Mouse (Mus musculus) kidney, postnatal 36 days (tissue): ENCODE data around the gene Gamt.
A peak's percentile ranks its signal among the peaks of the same experiment; 100 is the strongest.
"Not testable (repeated sequence)": the region's sequence is repeated elsewhere in the genome, so short reads cannot be mapped to it uniquely, and the experiment has no call there.

Experiments
- DNase-seq, 2 experiments: peaks; one replicate each; pipeline ENCODE4 v3.0.0; 2021 to 2022; ENCODE audit warnings: mixed read lengths in 2 of 2

Gamt gene

DNA sequence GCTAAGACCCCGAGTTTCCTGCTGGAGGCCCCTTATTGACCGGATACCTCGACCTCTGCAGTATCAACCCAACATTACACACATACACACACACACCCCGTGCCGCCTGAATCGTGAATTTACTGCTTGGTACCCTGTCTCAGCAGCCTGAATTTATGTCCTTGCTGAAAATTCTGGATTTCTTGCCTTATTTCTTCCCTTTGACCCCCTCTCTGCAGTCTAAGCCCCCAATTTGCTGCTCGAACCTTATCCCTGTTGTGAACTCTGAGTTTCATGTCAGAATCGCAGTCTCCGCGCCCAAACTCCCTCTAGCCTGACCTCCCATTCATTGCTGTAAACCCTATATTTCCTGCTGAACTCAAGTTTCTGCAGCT, 33.7 kb downstream of the Gamt start:
- peak in 1 of 2 experiments; percentile 25 for DNase-seq

DNA sequence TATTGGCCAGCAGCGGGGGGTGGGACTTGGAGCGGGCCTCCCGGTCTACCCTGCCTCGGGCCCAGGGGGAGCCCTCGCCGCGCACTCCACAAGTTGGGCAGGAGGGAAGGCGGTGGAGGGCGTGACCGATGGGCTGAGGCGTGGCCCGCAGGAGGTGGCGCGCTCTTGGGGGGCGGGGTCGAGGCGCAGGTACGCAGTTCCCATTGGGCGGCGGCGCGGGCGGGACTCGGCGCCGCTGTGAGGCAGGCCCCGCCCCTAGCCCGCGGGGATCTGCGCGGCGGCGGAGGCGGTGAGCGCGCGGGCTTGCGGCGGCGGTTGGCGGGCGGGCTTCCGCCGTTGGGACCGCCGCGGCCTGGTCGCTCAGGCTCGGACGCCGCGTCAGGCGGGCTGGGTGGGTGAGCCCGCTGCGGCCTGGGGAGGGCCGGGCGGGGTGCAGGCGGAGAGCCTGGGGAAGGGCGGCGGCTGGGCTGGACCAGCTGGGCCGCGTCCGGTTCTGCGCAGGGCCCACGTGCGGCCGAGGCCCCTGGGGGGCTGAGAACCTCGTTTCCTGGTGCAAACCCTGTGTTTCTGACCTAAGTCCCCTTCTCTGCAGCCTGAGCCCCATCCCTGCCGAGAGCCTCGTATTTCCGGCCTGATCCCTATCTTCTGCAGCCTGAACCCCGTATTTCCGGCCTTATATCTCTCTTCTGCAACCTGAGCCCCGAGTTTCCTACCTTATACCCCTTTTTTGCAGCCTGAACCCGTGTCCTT, 34.2 kb downstream of the Gamt start, which contains the start of gene Mum1:
TSS of gene Mum1 (plus strand) at position 19 of the 750 bp plus-strand sequence.
- DNase-seq = peak; percentile 100

DNA sequence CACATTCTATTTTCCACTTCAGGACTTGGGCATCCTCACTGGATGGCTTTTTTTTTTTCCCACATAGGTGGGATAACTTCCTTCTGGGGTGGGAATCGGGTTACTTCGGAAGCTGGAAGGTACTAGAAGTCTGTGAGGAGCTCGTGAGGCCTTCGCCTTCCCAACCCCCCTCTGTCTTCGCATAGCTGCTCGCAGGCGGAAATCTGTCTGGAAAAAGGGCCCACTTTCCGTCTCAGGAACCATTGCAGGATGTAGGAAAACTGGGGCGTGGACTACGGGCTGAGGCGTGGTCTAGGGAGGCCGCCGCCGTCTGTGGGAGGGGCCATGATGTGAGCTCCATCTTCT, 34.8 kb downstream of the Gamt start:
- no peak for DNase-seq

DNA sequence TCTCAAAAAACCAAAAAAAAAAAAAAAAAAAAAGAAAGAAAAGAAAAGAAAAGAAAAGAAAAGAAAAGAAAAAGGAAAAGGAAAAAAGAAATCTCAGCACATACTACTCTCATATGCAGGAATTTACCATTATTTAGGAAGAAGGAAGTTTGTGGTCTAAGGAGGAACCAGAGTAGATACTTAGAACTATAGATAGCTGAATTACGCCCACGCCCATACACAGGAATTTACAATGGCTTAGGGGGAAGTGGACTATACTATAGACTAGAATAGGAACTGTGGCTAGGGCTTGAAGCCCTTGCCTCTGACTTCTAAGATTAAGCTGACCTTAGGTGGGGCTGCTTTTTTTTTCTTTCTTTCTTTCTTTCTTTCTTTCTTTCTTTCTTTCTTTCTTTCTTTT, 37.7 kb downstream of the Gamt start:
- DNase-seq = not testable (repeated sequence)

DNA sequence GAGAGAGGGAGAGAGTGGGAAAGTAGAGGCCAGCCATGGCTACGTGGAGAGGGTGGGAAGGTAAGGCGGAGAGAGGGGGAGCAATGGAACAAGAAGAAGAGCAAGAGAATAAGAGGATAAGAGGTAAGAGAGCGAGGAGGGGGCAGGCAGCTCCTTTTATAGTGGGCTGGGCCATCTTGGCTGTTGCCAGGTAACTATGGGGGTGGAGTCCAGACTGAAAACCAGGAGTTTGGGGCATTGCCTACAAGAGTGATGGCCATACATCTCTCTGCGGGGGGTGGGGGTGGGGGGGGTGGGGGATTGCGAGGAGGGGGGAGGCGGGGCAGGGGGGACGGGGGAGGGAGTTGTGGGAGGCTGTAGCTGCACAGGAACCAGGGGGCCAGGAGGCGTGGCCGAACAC, 40.1 kb downstream of the Gamt start:
- DNase-seq = no peak

DNA sequence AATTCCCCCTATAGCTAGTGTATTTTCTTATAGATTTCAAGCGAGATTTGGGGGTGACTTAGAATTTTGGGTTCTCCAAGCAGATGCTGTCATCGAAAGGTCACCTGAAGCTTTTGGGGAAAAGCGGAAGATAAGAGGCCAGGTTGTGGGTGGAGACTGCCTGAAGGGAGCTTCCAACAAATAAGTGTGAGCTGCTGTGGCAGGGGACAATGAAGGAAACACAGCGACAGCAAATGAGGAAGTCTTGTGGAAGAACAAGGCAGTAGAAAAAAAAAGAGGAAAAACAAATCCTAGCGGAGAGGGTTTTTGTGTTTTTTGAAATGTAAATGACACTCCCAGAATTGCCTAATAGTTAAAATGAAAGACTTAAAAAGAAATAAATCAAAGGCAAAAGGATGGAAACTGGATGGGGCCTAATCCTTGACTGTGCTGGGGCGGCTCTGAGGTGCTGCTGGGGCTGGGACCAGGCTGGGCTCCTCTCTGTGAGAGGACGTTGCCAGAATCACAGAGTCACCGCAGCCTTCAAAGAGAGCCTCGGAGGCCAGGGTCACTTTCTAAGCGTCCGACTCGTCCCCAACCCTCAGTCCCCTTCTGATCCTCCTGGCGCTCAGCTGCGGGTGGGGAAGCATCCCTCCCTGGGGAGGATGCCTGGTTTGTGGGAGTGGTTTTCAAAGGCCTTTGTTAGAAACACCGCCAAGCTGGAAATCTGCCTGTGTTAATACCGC, 45.6 kb downstream of the Gamt start:
- DNase-seq = no peak

DNA sequence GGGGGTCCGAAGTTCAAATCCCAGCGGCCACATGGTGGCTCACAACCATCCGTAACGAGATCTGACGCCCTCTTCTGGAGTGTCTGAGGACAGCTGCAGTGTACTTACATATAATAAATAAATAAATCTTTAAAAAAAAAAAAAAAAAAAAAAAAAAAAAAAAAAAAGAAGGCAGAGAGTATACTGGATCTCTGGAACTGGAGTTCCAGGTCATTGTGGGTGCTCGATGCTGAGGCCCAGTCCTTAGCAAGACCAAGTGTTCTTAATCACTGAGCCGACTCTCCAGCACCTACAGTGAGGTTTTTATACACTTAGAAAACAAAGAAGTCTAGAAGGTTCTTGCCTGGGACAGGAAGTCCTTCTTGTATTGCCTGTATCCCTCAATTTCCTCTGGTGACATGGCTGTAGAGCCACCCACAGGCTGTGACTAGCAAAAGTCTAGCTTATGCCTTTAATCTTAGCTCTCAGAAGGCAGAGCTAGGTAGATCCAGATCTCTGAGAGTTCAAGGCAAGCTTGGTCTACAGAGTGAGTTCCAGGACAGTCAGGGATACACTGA, 49.2 kb downstream of the Gamt start:
- DNase-seq = not testable (repeated sequence)

DNA sequence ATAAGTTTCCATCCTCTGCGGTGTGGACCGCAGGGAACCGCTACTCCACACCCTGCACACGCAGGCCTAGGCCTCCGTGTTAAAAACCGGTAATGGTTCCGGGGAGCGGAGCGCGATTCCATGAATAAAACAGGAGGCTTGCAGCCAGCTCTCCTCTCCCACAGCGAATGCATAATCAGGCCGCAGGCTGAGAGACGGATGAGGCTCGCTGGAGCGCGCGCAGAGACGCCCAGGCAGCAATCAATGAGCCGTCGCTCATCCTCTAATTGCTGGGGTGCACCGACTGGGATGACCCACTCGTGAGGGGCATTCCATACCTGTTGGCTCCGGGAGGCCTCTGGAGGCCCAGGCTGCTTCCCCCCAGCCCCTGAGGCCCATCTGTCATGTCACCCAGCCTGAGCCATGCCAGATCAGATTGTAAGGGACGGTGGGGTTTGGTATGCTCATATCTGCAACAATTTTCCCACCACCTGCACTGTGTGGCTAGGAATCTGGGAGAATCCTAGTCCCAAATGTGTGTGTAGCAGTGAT, 51.9 kb downstream of the Gamt start:
- DNase-seq = peak in 1 of 2 experiments; percentile 28

DNA sequence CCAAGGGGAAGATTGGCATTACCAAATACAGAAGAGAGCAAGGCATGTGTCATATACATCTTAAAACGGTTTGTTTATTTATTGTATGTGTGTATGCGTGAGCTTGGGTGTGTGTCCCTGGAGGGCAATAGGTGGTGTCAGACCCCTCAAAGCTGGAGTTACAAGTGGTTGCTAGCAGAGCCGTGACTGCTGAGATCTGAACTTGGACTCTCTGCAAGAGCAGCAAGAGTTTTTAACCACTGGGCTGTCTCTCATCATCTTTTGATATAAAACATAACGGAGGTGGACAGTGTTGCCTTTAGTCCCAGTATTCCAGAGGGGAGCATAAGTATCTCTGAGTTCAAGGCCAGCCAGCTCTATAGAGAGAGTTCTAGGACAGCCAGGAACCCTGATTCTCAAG, 52.6 kb downstream of the Gamt start:
- DNase-seq = no peak
